Mouse (Mus musculus) liver, embryonic 13.5 days (tissue): ENCODE measurements around the gene Rps10. TPM values are rescaled to one million over a fixed set of nuclear protein-coding genes. Genes with fewer than 3 reads are reported as not detected.
A peak's percentile ranks its signal among the peaks of the same experiment; 100 is the strongest.

Experiments
- ATAC-seq: fragments of 200-750 bp; cut with Nextera tagmentation; 2 replicates; pipeline ENCODE4 v1.8.0; 2017; ENCODE audit warnings: low read depth, mild to moderate bottlenecking, moderate number of reproducible peaks, moderate library complexity
- DNase-seq: peaks from one replicate; pipeline ENCODE4 v3.0.0; 2022
- H3K27ac ChIP-seq: fragments of 300-500 bp; sonication (generic); 2 replicates; pipeline ENCODE4 v1.5.1; 2015; ENCODE audit warnings: moderate library complexity, mild to moderate bottlenecking, inconsistent platforms
- H3K27me3 ChIP-seq: fragments of 300-500 bp; sonication (generic); 2 replicates; pipeline ENCODE4 v1.6.1; 2015; ENCODE audit warnings: mild to moderate bottlenecking, inconsistent platforms
- H3K36me3 ChIP-seq: fragments of 300-500 bp; sonication (generic); 2 replicates; pipeline ENCODE4 v1.6.1; 2015; ENCODE audit warnings: mild to moderate bottlenecking, inconsistent platforms
- H3K4me1 ChIP-seq: fragments of 300-500 bp; sonication (generic); replicated peaks from 2 replicates; pipeline ENCODE4 v1.6.1; 2015; ENCODE audit warnings: inconsistent platforms
- H3K4me2 ChIP-seq: fragments of 300-500 bp; sonication (generic); 2 replicates; pipeline ENCODE4 v1.6.1; 2015; ENCODE audit warnings: inconsistent platforms, mild to moderate bottlenecking, moderate library complexity
- H3K4me3 ChIP-seq: fragments of 300-500 bp; sonication (generic); replicated peaks from 2 replicates; pipeline ENCODE4 v1.5.1; 2015; ENCODE audit warnings: mild to moderate bottlenecking, inconsistent platforms
- H3K9ac ChIP-seq: fragments of 300-500 bp; sonication (generic); 2 replicates; pipeline ENCODE4 v1.6.1; 2015; ENCODE audit warnings: mild to moderate bottlenecking, inconsistent platforms
- H3K9me3 ChIP-seq: fragments of 300-500 bp; sonication (generic); replicated peaks from 2 replicates; pipeline ENCODE4 v1.6.1; 2016; ENCODE audit warnings: inconsistent platforms
- WGBS: fragments of 180-500 bp; shearing (Covaris S2); methylation state at CpG from one replicate; pipeline ENCODE4 v1.1.7; 2015; ENCODE audit not compliant: insufficient replicate concordance; 5-methylcytosine and 5-hydroxymethylcytosine counted together
- polyA plus RNA-seq: library from polyadenylated mRNA; unstranded; fragments of >200 nt; fragmentation: Nextera tagmentation; extraction: Ambion mirVana; gene quantifications from 2 replicates; pipeline ENCODE4 v1.2.1, GENCODE M21; 2015

Rps10 gene
- polyA plus RNA-seq, 1 experiment from 2014 or later = 786 TPM

DNA sequence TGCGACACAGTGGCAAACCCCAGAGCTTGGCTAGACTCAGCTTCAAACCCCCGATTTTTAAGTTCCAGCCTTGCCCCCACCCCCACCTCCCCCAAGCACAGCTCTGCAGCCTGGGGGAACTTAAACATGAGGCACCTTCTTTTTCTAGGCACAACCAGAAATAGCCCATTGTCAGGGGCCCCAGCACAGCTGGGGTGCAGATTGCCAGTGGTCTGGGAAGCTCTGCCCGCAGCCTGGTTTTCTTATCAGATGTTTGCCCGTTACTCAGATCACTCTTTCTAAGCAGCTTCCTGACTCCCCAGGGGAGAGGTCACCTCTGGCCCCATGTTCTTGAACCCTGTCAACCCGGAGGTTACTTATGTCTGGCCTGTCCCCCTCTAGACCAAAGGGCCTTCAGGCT is 19.9 kb upstream of the Rps10 start:
- Histone ChIP-seq H3K4me3 (no peak overlapping the region), H3K9me3 (no peaks in the 10 kb centered on the region), H3K36me3 (no peaks in the 10 kb centered on the region), H3K27me3 (peaks cover 53% of the 10 kb centered on the region), H3K27ac (no peak overlapping the region), H3K4me1 (peaks cover 14% of the 10 kb centered on the region), H3K9ac (no peak overlapping the region), H3K4me2 (no peak overlapping the region)
- DNase-seq (no peak), ATAC-seq (no peak)
- WGBS = 2% methylated on average over 5 of the region's 5 CpGs

DNA sequence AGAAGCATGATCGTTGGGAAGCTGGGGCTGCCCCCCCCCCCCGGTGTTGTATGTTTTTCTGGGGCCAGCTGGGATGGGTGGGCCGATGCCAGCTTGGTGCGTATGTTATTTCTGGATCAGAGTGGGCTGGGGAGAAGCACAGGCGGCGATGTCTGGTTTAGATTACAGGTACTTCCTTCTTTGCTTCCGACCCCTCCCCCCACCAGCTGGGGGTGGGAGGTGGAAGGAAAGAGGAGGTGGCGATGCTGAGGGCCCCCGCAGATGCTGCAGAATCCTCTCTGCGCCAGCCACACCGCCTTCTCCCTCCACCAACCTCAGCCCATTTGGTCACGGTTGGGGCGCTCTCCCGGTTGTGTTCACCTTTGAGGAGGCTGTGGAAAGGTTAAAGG is 19.5 kb upstream of the Rps10 start:
- Histone ChIP-seq H3K27me3 (peaks cover 53% of the 10 kb centered on the region), H3K9me3 (no peaks in the 10 kb centered on the region), H3K27ac (no peak overlapping the region), H3K4me1 (peaks cover 14% of the 10 kb centered on the region), H3K4me3 (no peak overlapping the region; the same call in 1 of the 2 replicates), H3K4me2 (peak overlapping the region; percentile 60), H3K36me3 (no peaks in the 10 kb centered on the region), H3K9ac (no peak overlapping the region)
- 2% methylated on average over 14 of the region's 14 CpGs for WGBS
- no peak for DNase-seq
- ATAC-seq = no peak

GRCm38 (mm10) chr17:27655089-27656010 is 18.9 kb upstream of the Rps10 start, which contains the start of gene Pacsin1:
TSS of gene Pacsin1 (plus strand) at chr17:27655509.
- DNase-seq (no peak), ATAC-seq (no peak; the same call in 1 of the 2 replicates)
- WGBS = 3% methylated on average over 62 of the region's 65 CpGs
- Histone ChIP-seq H3K27ac (no peak within 1 kb of the TSS), H3K4me2 (peak within 1 kb of the TSS; percentile 60), H3K27me3 (peaks cover 58% of the 10 kb centered on the region), H3K9me3 (no peaks in the 10 kb centered on the region), H3K4me1 (peaks cover 14% of the 10 kb centered on the region), H3K9ac (no peak within 1 kb of the TSS), H3K36me3 (no peaks in the 10 kb centered on the region), H3K4me3 (peak within 1 kb of the TSS; percentile 47)

- Histone ChIP-seq H3K36me3 (no peaks in the 10 kb centered on the region), H3K27ac (no peak overlapping the region), H3K4me1 (peaks cover 14% of the 10 kb centered on the region), H3K9ac (no peak overlapping the region), H3K9me3 (no peaks in the 10 kb centered on the region), H3K4me2 (no peak overlapping the region), H3K27me3 (peaks cover 58% of the 10 kb centered on the region), H3K4me3 (no peak overlapping the region)
- ATAC-seq (peak; percentile 57; the same call in 1 of the 2 replicates), DNase-seq (no peak)
- 33% methylated on average over 10 of the region's 10 CpGs for whole genome bisulfite sequencing
Observed at GRCm38 (mm10) chr17:27653253-27653959, 16.9 kb upstream of the Rps10 start.

DNA sequence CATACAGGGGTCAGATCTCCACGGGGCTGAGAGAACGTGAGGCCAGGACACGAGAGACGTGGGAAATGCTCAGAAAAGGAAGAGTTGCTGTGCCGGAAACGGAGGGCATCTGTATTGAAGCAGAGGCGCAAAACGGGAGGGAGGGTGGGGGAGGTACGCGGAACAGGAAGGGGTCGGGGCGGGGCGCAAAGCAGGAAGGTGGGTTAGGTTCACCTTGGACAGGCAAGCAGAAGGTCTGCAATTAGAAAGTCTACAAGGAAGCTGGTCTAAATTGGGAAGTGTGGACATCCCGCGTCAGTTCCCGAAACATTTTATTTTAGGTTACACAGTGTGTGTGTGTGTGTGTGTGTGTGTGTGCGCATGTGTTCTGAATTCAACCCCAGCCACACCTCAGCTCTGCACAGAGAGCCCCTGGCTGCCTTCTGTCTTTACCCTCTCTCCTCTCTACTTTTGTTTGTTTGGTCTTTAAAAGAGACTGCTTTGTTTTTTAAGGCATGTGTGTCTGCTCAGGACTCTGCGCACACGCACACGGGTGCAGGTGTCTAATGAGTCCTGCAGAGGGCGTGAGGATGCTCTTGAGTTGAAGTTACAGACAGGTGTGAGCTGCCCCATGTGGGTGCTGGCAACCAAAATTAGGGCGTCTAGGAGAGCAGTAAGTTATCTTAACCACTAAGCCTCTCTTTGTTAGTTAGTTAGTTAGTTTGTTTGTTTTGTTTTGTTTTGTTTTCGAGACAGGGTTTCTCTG is 15.7 kb upstream of the Rps10 start:
- DNase-seq = no peak
- no peak overlapping the region for H3K4me2 ChIP-seq
- peaks cover 14% of the 10 kb centered on the region for H3K4me1 ChIP-seq
- no peak for ATAC-seq
- H3K9ac ChIP-seq = no peak overlapping the region
- peaks cover 52% of the 10 kb centered on the region for H3K27me3 ChIP-seq
- no peak overlapping the region for H3K4me3 ChIP-seq
- WGBS = 55% methylated on average over 23 of the region's 23 CpGs
- no peaks in the 10 kb centered on the region for H3K36me3 ChIP-seq
- H3K27ac ChIP-seq = no peak overlapping the region
- no peaks in the 10 kb centered on the region for H3K9me3 ChIP-seq

DNA sequence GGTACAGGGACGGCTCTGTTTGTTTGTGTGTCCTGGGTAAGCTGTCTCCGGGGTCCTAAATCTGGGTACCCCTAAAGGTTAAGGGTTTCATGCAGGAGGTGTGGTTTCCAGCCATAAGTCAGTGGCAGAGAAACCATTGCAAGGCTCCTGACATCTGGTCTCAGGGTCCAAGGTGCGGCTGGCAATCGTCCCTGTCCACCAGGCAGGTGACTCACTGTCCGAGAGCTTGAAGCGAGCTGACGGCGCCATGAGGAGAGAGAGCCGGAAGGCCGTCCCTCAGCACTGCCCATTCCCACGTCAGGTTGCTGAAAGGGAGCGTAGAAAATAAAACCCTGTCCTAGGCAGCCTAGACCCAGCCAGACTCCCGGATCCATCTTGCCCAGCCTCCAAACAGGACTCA is 14.1 kb upstream of the Rps10 start:
- 72% methylated on average over 13 of the region's 13 CpGs for WGBS
- DNase-seq = no peak

DNA sequence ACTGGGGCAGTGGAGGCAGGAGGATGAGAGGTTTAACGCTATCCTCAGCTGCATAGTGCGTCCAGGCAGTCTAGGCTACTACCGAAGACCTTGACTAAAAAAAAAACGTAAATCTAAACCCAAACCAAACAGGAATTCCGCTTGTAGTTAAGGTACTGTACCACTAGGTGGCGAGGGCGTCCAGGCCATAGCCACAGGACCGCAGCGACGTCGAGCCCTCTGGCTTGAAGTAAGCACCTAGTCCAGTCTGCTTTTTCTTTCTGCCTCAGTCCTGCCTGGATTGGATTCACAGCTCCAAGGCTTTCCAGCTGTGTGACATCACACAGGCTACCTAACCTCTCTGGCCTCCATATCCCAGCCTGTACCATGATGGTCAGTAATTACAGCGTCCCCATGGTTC is 13.7 kb upstream of the Rps10 start:
- H3K4me3 ChIP-seq = no peak overlapping the region
- H3K27ac ChIP-seq = no peak overlapping the region
- H3K36me3 ChIP-seq = no peaks in the 10 kb centered on the region
- peaks cover 31% of the 10 kb centered on the region for H3K27me3 ChIP-seq
- H3K4me1 ChIP-seq = peaks cover 8% of the 10 kb centered on the region
- peak; percentile 53 for DNase-seq
- H3K9me3 ChIP-seq = no peaks in the 10 kb centered on the region
- no peak for ATAC-seq
- H3K4me2 ChIP-seq = no peak overlapping the region
- WGBS = 7% methylated on average over 12 of the region's 12 CpGs
- no peak overlapping the region for H3K9ac ChIP-seq

More for the DNA sequence above, 14.1 kb upstream of the Rps10 start:
- Histone ChIP-seq H3K36me3 (no peaks in the 10 kb centered on the region), H3K9ac (no peak overlapping the region), H3K27me3 (peaks cover 36% of the 10 kb centered on the region), H3K4me2 (no peak overlapping the region), H3K4me3 (no peak overlapping the region), H3K9me3 (no peaks in the 10 kb centered on the region), H3K27ac (no peak overlapping the region), H3K4me1 (peaks cover 11% of the 10 kb centered on the region)
- no peak for ATAC-seq

DNA sequence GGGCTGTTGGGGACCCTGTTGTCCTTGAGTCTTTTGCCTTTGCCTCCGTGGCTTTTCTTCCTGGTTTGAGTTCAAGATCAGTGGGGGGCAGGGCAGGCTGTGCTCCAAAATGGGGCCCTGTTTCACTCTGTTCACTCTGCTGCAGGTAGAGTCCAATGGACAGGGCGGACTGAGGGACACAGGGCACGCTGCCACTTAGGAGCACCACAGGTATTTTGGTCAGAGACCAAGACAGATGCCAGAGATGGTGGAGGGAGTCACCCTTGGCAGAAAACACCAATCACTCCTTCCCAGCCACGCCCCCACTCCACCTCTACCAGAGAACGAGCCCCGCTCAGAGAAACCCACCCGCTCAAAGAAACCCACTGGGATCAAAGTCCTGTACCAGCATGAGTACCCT is 9.3 kb upstream of the Rps10 start:
- H3K4me3 ChIP-seq = no peak overlapping the region
- no peak overlapping the region for H3K27ac ChIP-seq
- peaks cover 5% of the 10 kb centered on the region; the same call in 1 of the 2 replicates for H3K27me3 ChIP-seq
- H3K36me3 ChIP-seq = no peaks in the 10 kb centered on the region
- H3K9ac ChIP-seq = no peak overlapping the region
- no peaks in the 10 kb centered on the region for H3K9me3 ChIP-seq
- no peak for DNase-seq
- H3K4me2 ChIP-seq = no peak overlapping the region
- no peak for ATAC-seq
- 49% methylated on average over 7 of the region's 7 CpGs for WGBS
- H3K4me1 ChIP-seq = peaks cover 10% of the 10 kb centered on the region; the same call in 1 of the 2 replicates

GRCm38 (mm10) chr17:27644572-27644971 is 8.1 kb upstream of the Rps10 start:
- Histone ChIP-seq H3K36me3 (no peaks in the 10 kb centered on the region), H3K9ac (no peak overlapping the region), H3K27ac (no peak overlapping the region), H3K4me3 (no peak overlapping the region), H3K4me2 (no peak overlapping the region), H3K27me3 (no peaks in the 10 kb centered on the region), H3K4me1 (peaks cover 10% of the 10 kb centered on the region; the same call in 1 of the 2 replicates), H3K9me3 (no peaks in the 10 kb centered on the region)
- no peak for DNase-seq
- no peak for ATAC-seq
- WGBS = 30% methylated on average over 2 of the region's 2 CpGs

DNA sequence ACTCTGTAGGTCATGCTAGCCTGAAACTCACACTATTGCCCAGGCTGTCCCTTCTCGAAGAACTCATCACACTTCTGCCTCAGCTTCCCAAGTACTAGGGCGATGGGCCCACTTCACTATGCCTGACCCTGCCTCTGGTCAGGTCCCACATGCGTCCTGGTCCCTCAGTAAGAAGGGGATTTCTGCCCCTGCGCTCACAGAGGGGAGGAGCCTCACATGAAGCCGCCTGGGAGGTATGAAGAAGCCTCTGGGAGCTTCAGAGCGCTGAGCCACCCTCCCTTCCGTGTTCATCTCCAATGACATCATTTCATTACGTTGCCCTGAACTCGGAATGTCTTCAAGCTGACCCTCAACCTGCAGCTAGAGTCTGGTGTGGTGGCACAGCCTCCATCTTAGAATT is 7.3 kb upstream of the Rps10 start:
- H3K9ac ChIP-seq = no peak overlapping the region
- H3K4me1 ChIP-seq = peaks cover 10% of the 10 kb centered on the region; the same call in 1 of the 2 replicates
- H3K27ac ChIP-seq = no peak overlapping the region
- DNase-seq (no peak), ATAC-seq (no peak)
- no peaks in the 10 kb centered on the region for H3K36me3 ChIP-seq
- no peak overlapping the region for H3K4me2 ChIP-seq
- H3K9me3 ChIP-seq = no peaks in the 10 kb centered on the region
- no peaks in the 10 kb centered on the region for H3K27me3 ChIP-seq
- no peak overlapping the region for H3K4me3 ChIP-seq
- WGBS = 69% methylated on average over 9 of the region's 9 CpGs

DNA sequence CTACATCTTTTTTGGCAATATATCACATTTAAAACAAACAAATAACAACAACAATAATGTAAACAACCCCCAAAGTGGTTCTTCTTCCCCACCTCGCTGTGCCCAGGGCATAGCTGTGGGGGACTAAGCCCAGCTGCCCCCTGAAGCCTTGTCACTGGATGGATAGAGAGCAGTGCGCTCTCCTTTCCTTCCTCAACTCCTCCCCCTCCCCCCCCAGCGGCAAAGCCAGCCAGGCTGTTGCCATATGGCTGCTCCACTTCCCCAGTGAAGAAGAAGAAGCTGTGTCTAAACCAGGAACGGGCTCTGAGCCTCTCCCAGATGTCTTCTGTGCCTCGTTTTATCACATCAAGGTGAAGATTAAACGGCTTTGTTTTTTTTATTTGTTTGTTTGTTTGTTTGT is 6.6 kb upstream of the Rps10 start:
- no peak for ATAC-seq

More for the DNA sequence above, 6.6 kb upstream of the Rps10 start:
- H3K9me3 ChIP-seq = no peaks in the 10 kb centered on the region
- WGBS = 19% methylated on average over 6 of the region's 6 CpGs
- no peak overlapping the region for H3K4me3 ChIP-seq
- no peak overlapping the region for H3K4me2 ChIP-seq
- no peak overlapping the region for H3K9ac ChIP-seq
- no peak for DNase-seq
- H3K27me3 ChIP-seq = no peaks in the 10 kb centered on the region
- no peaks in the 10 kb centered on the region for H3K36me3 ChIP-seq
- H3K4me1 ChIP-seq = peaks cover 10% of the 10 kb centered on the region; the same call in 1 of the 2 replicates
- H3K27ac ChIP-seq = no peak overlapping the region
